Mouse (Mus musculus) embryonic fibroblast, embryonic 13.5 days (primary cell): ENCODE data around the gene Stat3. TPM values are rescaled to one million over a fixed set of nuclear protein-coding genes. Genes with fewer than 3 reads are reported as not detected.

Experiments used
- H3K27ac ChIP-seq: 2 replicates; pipeline ENCODE4 v1.5.1; 2012; ENCODE audit warnings: low read length, control low read depth, inconsistent platforms; ENCODE audit not compliant: insufficient read depth
- H3K4me1 ChIP-seq: 2 replicates; pipeline ENCODE4 v1.6.1; 2011; ENCODE audit warnings: low read length; ENCODE audit not compliant: control insufficient read depth, insufficient read depth
- H3K4me3 ChIP-seq: 2 replicates; pipeline ENCODE4 v1.5.1; 2011; ENCODE audit warnings: mild to moderate bottlenecking, control low read depth, low read length; ENCODE audit not compliant: insufficient read depth
- CTCF ChIP-seq: IDR thresholded peaks from 2 replicates; pipeline ENCODE4 v1.5.1; 2011; ENCODE audit warnings: mild to moderate bottlenecking, control low read depth, low read length, moderate library complexity, borderline replicate concordance; ENCODE audit not compliant: insufficient read depth
- POLR2A ChIP-seq: IDR thresholded peaks from 2 replicates; pipeline ENCODE4 v1.6.1; 2011; ENCODE audit warnings: low read depth, mild to moderate bottlenecking, control low read depth, low read length, moderate library complexity
- polyA plus RNA-seq: library from polyadenylated mRNA; stranded (reverse); fragments of >200 nt; gene quantifications from 2 replicates; pipeline ENCODE4 v1.2.4, GENCODE M21; 2011; ENCODE audit warnings: low read depth; ENCODE audit not compliant: missing spikeins, insufficient read length

Gene Stat3
- 122 and 158 TPM in 2 replicates for polyA plus RNA-seq

DNA sequence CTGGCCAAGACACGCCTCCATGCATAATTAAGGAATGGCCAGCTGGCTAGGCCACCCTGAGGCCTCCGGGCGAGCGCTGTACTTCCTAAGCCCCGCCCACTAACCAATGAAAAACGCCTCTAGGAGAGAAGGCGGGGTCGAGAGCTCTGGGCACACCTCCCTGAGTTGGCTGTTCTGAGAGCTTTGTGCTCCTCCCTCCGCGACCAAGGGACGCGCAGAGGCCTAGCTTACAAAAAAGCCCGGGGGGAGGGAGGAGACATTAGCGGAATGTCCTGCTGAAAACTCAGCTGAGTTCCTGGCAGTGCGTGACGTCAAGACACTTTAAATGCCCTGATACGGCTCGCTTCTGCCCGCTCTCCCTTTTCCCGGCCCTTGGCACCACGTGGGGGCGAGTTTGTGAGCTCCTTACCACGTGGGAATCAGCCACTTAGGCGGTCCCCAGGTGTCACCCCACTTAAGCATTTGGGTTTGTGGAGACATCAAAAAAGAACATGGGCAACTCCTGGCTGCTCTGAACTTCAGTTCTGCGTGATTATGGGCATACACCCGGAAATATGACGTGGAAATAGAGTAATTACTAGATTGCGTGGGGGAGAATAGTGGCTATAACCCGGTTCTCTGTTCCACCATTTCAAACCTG lies at the start of gene Stat3:
Stat3 (minus strand) TSS at position 29 of the 640 bp plus-strand sequence.
- Histone ChIP-seq H3K4me3 (peak within 1 kb of the TSS; percentile 94), H3K27ac (peak within 1 kb of the TSS; percentile 83), H3K4me1 (peaks cover 11% of the 10 kb centered on the region)
- TF ChIP-seq POLR2A, result peak; percentile 83
- TF ChIP-seq CTCF, result no peak

DNA sequence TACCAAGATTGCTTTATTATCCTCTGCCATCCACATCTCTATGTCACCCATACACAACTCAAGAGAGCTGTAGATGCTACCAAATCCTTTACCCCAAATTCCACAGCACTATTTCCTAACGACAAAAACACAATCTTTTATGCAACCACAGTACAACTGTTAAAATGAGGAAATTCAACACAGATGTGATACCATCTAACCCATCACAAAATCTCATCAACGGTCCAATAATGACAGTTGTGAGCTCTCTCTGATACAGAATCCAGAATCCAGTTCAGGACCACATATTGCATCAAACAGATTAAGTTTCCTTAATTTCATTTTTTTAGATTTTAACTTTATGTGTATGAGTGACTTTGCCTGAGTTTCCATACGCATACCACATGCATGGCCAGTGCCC lies 49.3 kb upstream of the Stat3 start:
- H3K27ac ChIP-seq, result no peak overlapping the region
- H3K4me1 ChIP-seq, result no peaks in the 10 kb centered on the region
- H3K4me3 ChIP-seq, result no peak overlapping the region
- TF ChIP-seq POLR2A (no peak), CTCF (no peak)

GRCm38 (mm10) chr11:100985607-100986006 lies 46.3 kb upstream of the Stat3 start:
- H3K4me3 ChIP-seq, result no peak overlapping the region
- no peaks in the 10 kb centered on the region for H3K4me1 ChIP-seq
- no peak overlapping the region for H3K27ac ChIP-seq
- TF ChIP-seq CTCF, result peak; percentile 41; the same call in 1 of the 2 replicates
- TF ChIP-seq POLR2A, result no peak

DNA sequence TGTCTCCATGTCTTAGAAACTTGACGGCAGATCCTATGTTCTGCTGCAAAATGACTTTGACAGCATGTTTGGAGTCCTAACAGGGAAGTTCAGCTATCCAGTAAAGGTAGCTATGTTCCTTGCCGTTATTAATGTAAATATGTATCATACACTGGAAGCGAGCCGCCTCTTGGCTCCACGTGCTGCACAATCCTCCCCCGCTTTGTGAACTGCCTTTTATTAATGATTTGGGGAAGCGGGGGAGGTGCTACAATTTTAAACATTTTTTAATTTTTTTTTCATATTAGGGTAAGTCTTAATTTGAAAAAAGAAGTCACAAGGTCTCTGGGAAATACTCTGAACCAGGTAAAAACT lies 44.4 kb upstream of the Stat3 start:
- TF ChIP-seq POLR2A (no peak), CTCF (no peak)

DNA sequence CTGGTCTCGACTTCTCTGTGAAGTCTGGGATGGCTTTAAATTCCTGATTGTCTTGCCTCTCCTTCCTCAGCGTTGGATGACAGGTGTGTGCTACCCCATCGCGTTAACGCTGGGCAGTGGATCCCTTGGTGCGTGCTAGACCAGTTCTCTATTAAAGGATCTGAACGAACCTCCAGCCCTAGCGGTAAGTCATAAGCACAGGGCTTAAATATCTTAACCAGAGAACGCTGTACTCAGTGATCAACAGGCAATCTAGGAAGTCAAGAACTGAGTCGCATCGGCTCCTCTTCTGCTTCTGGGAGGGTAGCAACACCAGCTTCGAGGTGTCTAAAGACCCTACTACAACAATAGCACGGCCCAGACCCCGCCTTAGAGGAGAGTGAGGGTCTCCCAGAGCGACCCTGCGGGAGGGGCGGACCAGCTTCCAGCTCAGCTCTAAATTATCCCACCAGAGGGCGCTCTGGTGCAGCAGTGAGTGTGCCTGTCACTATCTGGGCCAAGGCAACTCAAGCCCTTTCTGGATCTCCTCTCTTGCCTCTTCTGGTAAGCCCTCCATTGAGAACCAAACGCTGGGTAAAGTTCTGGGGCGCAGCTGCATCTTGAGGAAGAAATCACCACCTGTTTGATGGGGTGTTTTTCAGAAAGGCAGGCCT lies 43.9 kb upstream of the Stat3 start:
- Histone ChIP-seq H3K4me1 (peaks cover 4% of the 10 kb centered on the region; the same call in 1 of the 2 replicates), H3K27ac (no peak overlapping the region), H3K4me3 (peak overlapping the region; percentile 25; the same call in 1 of the 2 replicates)
- TF ChIP-seq POLR2A (no peak), CTCF (peak; percentile 93)

More for the DNA sequence above, 44.4 kb upstream of the Stat3 start:
- peaks cover 4% of the 10 kb centered on the region; the same call in 1 of the 2 replicates for H3K4me1 ChIP-seq
- H3K27ac ChIP-seq, result no peak overlapping the region
- no peak overlapping the region for H3K4me3 ChIP-seq

- TF ChIP-seq POLR2A, result no peak
- no peak for TF ChIP-seq CTCF
- Histone ChIP-seq H3K4me1 (peaks cover 4% of the 10 kb centered on the region; the same call in 1 of the 2 replicates), H3K27ac (no peak overlapping the region), H3K4me3 (no peak overlapping the region)
Measured at GRCm38 (mm10) chr11:100982087-100982486, 42.7 kb upstream of the Stat3 start.

GRCm38 (mm10) chr11:100981236-100981635 lies 41.9 kb upstream of the Stat3 start:
- no peak overlapping the region for H3K4me3 ChIP-seq
- no peak overlapping the region for H3K27ac ChIP-seq
- TF ChIP-seq CTCF, result no peak
- TF ChIP-seq POLR2A, result no peak
- peaks cover 4% of the 10 kb centered on the region; the same call in 1 of the 2 replicates for H3K4me1 ChIP-seq

GRCm38 (mm10) chr11:100980438-100980837 lies 41.1 kb upstream of the Stat3 start:
- TF ChIP-seq CTCF (no peak), POLR2A (no peak)
- Histone ChIP-seq H3K4me1 (peaks cover 4% of the 10 kb centered on the region; the same call in 1 of the 2 replicates), H3K4me3 (no peak overlapping the region), H3K27ac (peak overlapping the region; percentile 31)

- H3K4me1 ChIP-seq, result peaks cover 7% of the 10 kb centered on the region
- TF ChIP-seq CTCF (no peak), POLR2A (no peak)
- peak overlapping the region; percentile 62 for H3K27ac ChIP-seq
- H3K4me3 ChIP-seq, result no peak overlapping the region
Measured at GRCm38 (mm10) chr11:100979887-100980286, 40.5 kb upstream of the Stat3 start.

DNA sequence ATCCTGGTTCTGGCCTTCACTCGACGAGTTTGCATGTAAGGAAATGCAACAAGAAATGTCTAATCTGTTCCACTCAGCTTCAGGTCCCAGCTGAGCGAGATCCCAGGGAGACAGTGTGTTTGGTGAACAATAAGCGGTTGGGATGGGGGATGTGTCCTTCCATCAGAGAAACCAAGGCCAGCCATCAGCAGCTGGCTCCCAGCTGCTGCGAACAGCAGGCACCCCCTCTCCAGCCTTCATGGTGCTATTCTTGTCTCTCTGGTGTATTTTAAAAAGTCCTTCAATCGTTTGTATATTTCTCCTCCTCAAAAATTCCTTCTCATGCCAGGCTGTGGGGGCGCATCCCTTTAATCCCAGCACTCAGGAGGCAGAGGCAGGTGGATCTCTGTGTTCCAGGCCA lies 35.9 kb upstream of the Stat3 start:
- TF ChIP-seq CTCF, result no peak
- no peak for TF ChIP-seq POLR2A
- Histone ChIP-seq H3K4me1 (peaks cover 11% of the 10 kb centered on the region), H3K27ac (peak overlapping the region; percentile 61; the same call in 1 of the 2 replicates), H3K4me3 (no peak overlapping the region)
